Mouse (Mus musculus) cerebellum, adult 8-10 months (tissue): ENCODE data around the gene Il12a.

ENCODE experiments used
- DNase-seq: peaks from one replicate; pipeline ENCODE4 v3.0.0; 2022

The Il12a gene

GRCm38 (mm10) chr3:68686852-68687560 is 3.4 kb upstream of the Il12a start:
- DNase-seq: no peak

DNA sequence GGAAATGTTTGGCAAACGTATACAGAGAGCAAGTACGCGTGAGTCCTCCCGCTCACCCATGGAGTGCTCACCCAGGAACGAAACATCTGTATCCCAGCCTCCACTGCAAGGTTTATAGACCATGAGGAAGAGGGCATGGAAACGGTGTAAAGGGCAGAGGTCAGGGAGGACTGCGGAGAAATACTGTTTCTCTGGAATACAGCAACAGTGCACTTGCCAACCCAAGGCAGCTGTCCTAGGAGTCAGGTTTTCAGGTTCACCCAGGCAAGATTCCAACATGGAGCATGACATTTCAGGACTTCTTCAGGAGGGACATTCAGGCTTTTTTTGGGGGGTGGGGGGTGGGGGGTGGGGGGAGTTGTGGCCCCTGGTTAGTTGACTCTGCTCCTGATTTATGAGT is 1.1 kb upstream of the Il12a start:
- DNase-seq: no peak

DNA sequence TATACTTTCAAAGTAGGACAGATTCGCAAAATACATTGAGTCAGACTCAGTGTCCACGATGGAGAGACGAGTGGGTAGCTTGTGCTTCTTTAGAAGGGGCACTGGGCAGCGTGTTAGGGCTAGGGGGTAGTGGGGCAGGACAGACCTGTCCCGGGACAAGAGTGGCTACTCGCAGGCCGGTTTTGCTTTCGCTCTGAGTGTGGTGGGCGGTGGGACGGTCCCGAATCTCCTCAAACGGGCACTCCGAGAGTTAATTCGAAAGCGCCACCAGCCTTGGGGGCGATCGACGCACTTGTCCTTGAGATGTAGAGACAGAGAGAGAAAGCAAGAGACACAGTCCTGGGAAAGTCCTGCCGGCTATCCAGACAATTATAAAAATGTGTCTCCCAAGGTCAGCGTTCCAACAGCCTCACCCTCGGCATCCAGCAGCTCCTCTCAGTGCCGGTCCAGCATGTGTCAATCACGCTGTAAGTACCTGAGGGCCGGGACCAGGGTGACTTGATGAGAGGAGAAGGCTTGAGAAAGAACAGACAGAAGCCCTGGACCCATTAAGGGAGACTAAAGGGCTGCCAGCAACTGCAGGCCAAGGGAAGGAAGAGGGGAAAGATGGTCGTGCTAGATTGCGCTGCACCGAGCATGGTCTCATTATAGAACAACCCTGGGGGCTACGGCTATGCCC is 795 bp downstream of the Il12a start:
- DNase-seq: no peak

- no peak for DNase-seq
Observed at GRCm38 (mm10) chr3:68691938-68692599, 1.6 kb downstream of the Il12a start.

- DNase-seq: no peak
Observed at GRCm38 (mm10) chr3:68692600-68693225, 2.3 kb downstream of the Il12a start.

GRCm38 (mm10) chr3:68693441-68694048 is 3.1 kb downstream of the Il12a start:
- DNase-seq: no peak

DNA sequence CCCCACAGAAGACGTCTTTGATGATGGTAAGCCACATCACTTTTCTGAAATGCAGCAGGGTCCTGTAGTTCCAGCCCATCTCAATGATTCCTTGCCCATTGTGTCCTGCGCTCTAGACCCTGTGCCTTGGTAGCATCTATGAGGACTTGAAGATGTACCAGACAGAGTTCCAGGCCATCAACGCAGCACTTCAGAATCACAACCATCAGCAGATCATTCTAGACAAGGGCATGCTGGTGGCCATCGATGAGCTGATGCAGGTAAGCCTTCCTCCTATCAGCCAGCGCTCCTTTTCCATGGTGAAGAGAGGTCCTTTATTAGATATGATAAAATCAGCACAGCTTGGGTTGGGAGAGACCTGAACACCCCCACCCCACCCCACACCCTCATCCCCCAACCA is 4.9 kb downstream of the Il12a start:
- no peak for DNase-seq

GRCm38 (mm10) chr3:68696495-68697200 is 6.2 kb downstream of the Il12a start:
- no peak for DNase-seq

- no peak for DNase-seq
Observed at GRCm38 (mm10) chr3:68698601-68699000, 8.2 kb downstream of the Il12a start.

DNA sequence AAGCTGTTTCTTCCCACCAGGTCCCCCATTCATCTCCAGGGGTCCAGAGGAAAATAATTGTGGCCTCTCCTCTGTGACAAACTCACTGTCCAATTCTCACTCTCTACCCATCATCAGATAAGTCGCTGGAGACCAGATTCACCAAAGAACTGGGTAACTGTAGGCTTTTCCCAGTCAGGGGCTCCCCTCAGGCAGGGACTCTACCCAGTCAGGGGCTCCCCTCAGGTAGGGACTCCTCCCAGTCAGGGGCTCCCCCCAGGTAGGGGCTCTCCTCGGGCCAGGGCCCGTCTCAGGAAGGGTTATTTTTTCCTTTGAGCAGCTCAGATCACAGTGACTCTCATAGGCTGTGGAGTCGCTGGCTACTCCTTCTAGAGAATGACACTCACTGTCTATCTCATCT is 9.6 kb downstream of the Il12a start:
- no peak for DNase-seq

DNA sequence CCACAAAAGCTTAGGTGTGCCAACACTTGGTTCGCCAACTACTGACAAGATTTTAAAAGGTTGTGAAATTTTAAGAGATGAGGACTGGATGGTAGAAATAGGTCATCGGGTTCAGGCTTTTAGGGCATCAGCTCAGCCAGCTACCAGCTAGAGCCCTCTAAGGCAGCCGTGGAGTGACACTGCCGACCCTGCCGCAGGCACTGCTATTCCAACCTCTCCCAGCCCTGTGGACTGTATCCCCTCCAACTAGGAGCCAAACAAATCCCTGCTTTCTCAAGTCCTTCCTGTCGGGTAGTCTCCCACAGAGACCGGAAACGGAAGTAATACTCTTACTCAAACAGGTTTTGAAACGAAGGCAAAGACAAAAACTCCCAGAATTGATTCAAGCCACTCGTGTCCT is 15.9 kb downstream of the Il12a start:
- no peak for DNase-seq

DNA sequence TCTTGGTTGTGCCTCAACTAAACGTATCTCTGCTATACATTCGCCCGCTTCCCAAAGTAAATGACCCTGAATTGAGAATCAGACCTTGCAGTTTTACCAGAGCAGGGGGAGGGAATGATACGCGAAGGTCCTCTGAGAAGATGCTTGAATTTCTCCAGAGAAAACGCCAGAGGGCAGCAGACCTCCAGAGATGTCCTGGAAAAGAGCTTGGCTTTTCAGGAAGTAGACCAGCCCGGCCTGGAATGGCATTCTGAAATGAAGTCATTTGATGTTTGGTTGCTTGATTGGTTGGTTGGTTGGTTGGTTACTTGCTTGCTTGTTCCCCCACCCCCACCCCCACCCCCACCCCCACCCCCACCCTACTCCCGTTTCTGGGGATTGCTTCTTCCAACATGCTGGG is 17.8 kb downstream of the Il12a start:
- peak; percentile 30 for DNase-seq

DNA sequence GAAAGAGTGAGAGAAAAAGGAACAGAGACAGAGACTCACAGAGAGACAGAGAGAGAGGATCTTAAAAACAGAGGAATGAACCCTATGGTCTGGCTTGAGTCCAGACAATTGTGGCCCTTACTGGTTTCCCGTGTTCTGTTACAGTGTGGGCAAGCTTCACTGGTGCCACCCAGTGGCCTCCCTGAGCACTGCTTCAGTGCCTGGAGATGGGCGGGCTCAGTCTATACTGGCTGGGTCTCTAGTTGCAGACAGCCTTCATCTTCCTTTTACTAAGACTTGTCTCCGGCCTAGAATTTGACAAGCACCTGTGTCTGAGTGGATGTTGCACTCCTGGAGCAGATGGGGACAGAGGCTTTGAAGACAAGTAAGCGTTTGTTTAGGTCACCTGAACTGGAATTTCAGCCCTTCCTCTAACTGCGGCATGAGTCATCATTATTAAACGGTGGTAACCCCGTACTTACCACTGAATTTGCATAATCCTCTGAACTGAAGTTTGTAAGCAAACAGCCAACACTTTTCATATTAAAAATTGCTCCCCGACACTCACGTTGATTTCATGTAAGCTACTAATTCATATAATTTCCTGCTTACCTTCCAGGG is 18.9 kb downstream of the Il12a start:
- peak; percentile 67 for DNase-seq

- no peak for DNase-seq
Observed at GRCm38 (mm10) chr3:68710436-68710835, 20.0 kb downstream of the Il12a start.

GRCm38 (mm10) chr3:68711510-68711909 is 21.1 kb downstream of the Il12a start:
- DNase-seq: no peak

GRCm38 (mm10) chr3:68713550-68713949 is 23.1 kb downstream of the Il12a start:
- DNase-seq: peak; percentile 54

GRCm38 (mm10) chr3:68717346-68717745 is 26.9 kb downstream of the Il12a start:
- peak; percentile 28 for DNase-seq

- DNase-seq: no peak
Observed at GRCm38 (mm10) chr3:68719229-68719819, 28.9 kb downstream of the Il12a start.

DNA sequence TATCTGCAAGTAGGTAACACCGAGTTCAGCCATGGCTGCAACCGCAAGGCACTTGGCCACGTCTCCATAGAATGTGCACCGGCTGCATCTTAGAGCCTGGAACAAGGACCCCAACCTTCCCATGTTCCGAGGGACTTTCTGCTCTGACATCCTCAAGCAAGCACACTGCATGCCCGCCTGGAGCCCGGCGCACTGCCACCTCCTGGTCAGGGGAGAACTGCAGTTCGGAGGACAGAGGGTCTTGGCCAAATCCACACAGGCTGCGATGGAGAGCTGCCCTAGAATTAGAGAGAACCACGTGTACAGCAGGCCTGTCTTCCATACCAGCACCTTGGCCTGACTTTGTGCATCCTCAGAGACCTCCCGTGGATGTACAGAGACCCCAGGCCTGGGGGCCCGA is 29.8 kb downstream of the Il12a start:
- no peak for DNase-seq

GRCm38 (mm10) chr3:68741955-68742354 is 51.5 kb downstream of the Il12a start:
- no peak for DNase-seq

GRCm38 (mm10) chr3:68742718-68743471 is 52.5 kb downstream of the Il12a start:
- DNase-seq: no peak
